8 mouse cellular contexts compared by ENCODE assay signal in the genomic region with DNA sequence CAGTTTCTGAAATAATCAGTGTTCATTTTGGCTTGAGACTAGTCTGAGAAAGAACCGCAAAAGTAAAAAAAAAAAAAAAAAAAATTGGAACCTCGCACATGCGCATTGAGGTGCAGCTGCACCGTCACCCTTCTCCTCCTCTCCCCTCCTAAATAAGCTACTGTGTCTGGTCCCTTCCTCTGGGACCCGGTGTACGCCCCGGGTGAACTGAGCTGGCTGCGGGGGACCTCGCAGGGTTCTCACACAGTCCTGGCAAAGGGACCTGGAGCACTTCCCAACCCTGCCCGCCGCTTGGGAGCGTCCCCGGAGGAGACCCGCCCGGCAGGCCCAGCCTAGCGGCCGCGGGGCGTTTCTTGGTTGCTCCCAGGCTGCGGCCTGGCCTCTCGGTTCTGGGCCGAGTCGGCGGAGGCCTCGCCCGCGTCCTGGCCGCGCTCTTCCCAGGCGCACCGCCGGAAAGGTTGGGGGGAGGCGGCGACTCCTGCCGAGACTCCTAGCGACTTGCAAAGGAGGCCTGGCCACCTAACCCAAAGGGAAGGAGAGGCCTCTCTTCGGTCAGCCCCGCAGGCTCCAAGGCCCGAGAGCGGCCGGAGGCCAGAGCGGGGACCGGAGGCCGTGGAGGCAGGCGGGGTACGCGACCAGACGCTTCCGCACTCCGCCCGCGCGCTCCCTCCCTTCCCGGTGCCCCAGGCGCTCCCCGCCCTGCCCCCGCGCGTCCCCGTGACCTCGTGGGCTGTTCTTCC. TPM values are rescaled to one million over a fixed set of nuclear protein-coding genes. Genes with fewer than 3 reads are reported as not detected.
DNase-seq lines count a peak whose midpoint lies in the region; ATAC-seq lines count a peak whose summit lies in the region.

A gene (plus strand): TSS at position 162 of the 740 bp plus-strand sequence.

- H3K27me3 ChIP-seq in hindbrain, embryonic 16.5 days (replicated peaks; ENCODE audit: control insufficient read depth, insufficient read depth, low read length) = peaks cover 20% of the 10 kb centered on the region

- peak within 1 kb of the TSS; percentile 46 for H3K4me3 ChIP-seq in hindbrain, embryonic 16.5 days (ENCODE audit: low read length)

- peak within 1 kb of the TSS; percentile 72 for H3K4me2 ChIP-seq in hindbrain, embryonic 16.5 days (ENCODE audit: low read length)

- peak; percentile 72 for ATAC-seq in hindbrain, embryonic 16.5 days
- ATAC-seq in megakaryocyte progenitor cell, adult 5-6 weeks (replicated peaks; ENCODE audit: poor library complexity) = peak; percentile 35

- H3K36me3 ChIP-seq in hindbrain, embryonic 16.5 days (ENCODE audit: control insufficient read depth, insufficient read depth, low read length) = no peaks in the 10 kb centered on the region

- H3K4me1 ChIP-seq in hindbrain, embryonic 16.5 days (ENCODE audit: control insufficient read depth, insufficient read depth, low read depth, low read length) = peaks cover 19% of the 10 kb centered on the region

- H3K9ac ChIP-seq in hindbrain, embryonic 16.5 days (ENCODE audit: low read depth, low read length) = peak within 1 kb of the TSS; percentile 67

- peak; percentile 84 for DNase-seq in R1 (ENCODE audit: low read depth, low spot score)
- peak; percentile 86 for DNase-seq in cerebellum, adult 9-11 months
- DNase-seq in gastrocnemius, adult 8-10 months (ENCODE audit: low spot score in 2 of 2) = peak; percentile 65 to 72
- DNase-seq in left cerebral cortex, postnatal 25 days (ENCODE audit: low spot score in 2 of 2) = peak; percentile 67
- peak; percentile 80 for DNase-seq in right cerebral cortex, postnatal 25 days
- DNase-seq in c-Kit-positive CD71-positive TER-119-positive erythroid progenitor cells, embryonic 14.5 days (ENCODE audit: low spot score) = no peak

- 0% methylated on average over 38 of the region's 61 CpGs for WGBS in hindbrain, embryonic 16.5 days

- no peaks in the 10 kb centered on the region for H3K9me3 ChIP-seq in hindbrain, embryonic 16.5 days (ENCODE audit: control insufficient read depth, low read length)

- H3K27ac ChIP-seq in hindbrain, embryonic 16.5 days (ENCODE audit: low read depth, low read length) = no peak within 1 kb of the TSS

- intact Hi-C loops in left cerebral cortex, postnatal 25 days (cut with DNase I) = loop anchor here (2.0 to 10.0 kb wide), 7 partner anchors 73 to 667 kb away; a partner anchor contains a TSS

RNA-seq across cellular contexts. Expression of the gene that starts here (rescaled TPM):
- total RNA-seq in gastrocnemius, adult 8-10 months (2022) = 1 to 10 TPM in 3 of 4 experiments, under 1 TPM in 1; 0.85 to 1.6 (median 1.2) TPM
- polyA plus RNA-seq in hindbrain, embryonic 16.5 days (2015; fragmentation: Nextera tagmentation; extraction: Ambion mirVana) = 0.06 and 0.14 TPM in 2 replicates
- 1 to 10 TPM; 5.4 to 6.0 TPM for total RNA-seq in left cerebral cortex, postnatal 25 days (2021)
- total RNA-seq in megakaryocyte progenitor cell, adult 5-6 weeks (2015) = not detected in 2 replicates
- not detected in 2 replicates for total RNA-seq in megakaryocyte progenitor cell, adult 5-6 weeks (2017)

Comparison
In these comparisons a context has a peak if more than half of its experiments do, and no peak if none do; other contexts are left out.
1. Peak in ATAC-seq, H3K4me3 ChIP-seq, H3K9ac ChIP-seq and H3K4me2 ChIP-seq in hindbrain, embryonic 16.5 days; RNA of the gene not detected or under 1 TPM.
2. Peak in ATAC-seq in megakaryocyte progenitor cell, adult 5-6 weeks; RNA of the gene not detected or under 1 TPM.